Mouse (Mus musculus) left cerebral cortex, postnatal 14 days (tissue): Measurements from ENCODE around the gene Camk2d. TPM values are rescaled to one million over a fixed set of nuclear protein-coding genes. Genes with fewer than 3 reads are reported as not detected.
A peak's percentile ranks its signal among the peaks of the same experiment; 100 is the strongest.

Experiments used
- DNase-seq, 2 experiments: peaks; one replicate each; pipeline ENCODE4 v3.0.0; 2021 to 2022; ENCODE audit warnings: low spot score in 2 of 2, mixed read lengths in 1 of 2
- intact Hi-C: fragments of 180-260 bp; cut with DNase I; formaldehyde crosslinking; loops from one replicate; pipeline ENCODE4 v1.15.1; 2025
- total RNA-seq, 2 experiments: library from RNA; stranded (reverse); gene quantifications; 2 replicates each; pipeline ENCODE4 v1.2.3; 2021

The Camk2d gene
- total RNA-seq, 2 experiments from 2014 or later = 150 to 176 TPM

DNA sequence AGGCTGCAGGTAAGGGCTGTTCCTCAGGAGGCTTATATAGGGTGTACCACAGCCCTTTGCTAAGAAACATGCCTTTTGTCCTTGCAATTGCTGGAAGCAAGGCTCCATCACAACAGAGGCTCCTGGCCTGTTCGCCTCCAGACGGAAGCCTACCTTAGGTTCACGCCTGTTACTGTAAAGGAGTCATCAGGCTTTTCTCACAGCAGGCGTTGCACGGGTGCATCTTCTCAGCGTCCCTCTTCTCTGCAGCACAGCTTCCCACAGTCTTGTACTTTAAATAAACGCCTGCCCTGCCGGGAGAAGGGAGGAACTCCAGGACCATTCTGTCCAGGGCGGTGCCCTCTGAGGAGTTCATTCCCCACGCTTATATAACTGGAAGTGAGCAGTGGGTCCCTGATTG is 72.6 kb downstream of the Camk2d start:
- DNase-seq = no peak
- intact Hi-C loops = no loop called here

DNA sequence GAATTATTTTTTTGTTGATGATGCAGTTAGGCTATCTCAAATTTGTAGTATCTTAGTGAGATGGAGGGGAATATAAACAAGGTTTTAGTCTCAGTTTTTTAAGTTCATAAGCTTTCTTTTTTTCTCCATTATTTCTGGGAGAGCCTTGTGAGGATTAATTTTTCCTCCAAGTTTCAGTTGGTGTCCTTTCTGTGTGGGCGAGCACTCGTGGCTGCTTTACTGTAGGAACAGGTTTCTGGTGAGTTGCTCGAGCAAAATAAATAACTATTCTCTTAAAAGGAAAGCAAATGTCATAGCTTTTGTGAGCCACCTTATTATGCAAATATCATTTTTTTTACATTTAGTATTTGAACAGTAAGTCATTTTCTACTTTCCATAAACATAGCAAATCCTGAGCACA is 74.3 kb downstream of the Camk2d start:
- intact Hi-C loops = no loop called here
- no peak for DNase-seq

DNA sequence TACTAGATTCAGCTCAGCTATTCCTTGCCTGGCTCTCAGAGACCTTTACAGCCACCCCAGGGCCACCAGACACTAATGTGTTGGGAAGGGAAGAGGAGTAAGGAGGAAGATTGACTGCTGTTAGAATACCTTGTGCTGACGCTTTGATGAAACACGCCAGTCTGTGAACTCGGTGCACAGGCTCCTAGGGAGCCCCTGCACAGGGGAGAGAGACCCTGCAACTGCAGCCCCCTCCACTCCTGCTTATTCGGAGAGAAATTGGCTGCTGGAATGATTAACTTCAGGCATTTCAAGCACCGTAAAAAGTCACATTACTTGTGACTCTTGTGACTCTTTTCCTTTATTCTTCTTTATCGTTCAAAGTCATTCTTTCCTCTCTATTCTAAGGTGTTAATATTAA is 75.2 kb downstream of the Camk2d start:
- intact Hi-C loops = no loop called here
- DNase-seq = no peak

DNA sequence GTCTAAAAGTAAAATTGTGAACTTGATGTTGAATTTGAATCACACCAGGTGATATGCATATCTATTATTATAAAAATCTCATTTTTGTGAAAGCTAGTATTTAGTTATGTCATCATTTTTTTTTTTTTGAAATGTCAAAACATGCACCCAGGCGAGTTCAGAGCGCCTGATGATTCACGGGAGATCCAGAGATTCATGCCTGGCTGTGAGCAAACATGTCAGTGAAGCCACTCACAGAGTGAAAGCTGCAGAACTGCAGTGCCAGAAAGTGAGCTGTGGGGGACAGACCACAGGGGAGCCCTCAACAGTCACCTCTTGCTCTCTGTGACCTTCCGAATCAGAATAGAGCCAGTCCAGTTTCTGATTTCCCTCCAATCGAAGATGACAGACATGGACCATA is 84.9 kb downstream of the Camk2d start:
- intact Hi-C loops = no loop called here
- DNase-seq = no peak

DNA sequence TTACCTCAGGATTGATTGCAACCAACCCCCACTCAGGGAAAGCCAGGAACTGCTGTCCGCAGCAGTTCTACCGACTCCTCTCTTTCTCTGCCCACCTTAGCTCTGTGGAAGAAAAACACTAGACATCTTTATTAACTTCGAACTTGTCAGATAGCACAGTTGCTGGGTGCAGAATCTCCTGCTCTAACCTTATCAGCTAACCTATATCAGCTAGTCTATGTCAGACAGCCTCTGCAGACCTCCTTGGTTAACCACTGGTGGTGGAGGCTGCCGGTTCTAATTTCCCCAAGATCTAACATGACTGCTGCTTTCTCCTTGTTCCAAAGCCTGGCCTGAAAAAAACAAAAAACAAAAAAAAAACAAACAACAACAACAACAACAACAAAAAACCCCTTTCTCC is 85.9 kb downstream of the Camk2d start:
- no peak for DNase-seq
- intact Hi-C loops = no loop called here

DNA sequence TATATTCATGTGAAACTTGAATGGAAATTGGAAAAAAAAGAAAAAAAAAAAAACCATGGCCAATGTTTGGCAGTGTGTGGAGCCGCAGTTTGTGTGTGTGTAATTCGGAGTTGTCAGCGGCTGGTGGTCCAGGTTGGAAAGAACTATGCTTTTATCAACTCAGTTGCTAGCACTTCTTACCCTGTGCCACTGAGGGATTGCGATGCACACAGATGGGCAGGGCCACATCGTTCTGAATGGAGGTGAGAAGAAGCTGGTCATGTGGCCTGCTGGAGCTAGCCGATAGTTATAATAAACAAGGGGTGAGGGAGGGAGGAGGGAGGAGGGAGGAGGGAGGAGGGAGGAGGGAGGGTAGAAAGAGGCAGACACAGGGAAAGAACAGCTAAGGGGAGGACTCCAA is 89.3 kb downstream of the Camk2d start:
- intact Hi-C loops = no loop called here
- no peak for DNase-seq

DNA sequence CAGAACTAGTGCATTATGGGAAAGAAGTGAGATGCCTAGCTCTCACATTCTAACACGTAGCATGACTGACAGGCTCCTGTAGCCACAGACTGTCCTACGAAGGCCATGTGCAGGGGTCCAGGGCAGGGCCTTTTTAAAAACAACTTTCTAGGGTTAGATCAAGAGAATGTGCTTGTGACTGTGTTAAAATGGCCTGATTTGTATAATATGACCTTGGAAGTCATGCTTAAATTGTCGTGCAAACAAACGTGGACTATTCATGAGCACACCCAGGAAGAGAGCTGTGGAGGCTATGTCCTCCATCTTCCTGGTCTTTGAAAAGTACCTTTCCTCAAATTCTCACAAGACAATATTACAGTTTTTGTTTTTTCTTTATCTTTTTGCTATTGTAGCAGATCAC is 91.0 kb downstream of the Camk2d start:
- no peak for DNase-seq
- intact Hi-C loops = no loop called here

DNA sequence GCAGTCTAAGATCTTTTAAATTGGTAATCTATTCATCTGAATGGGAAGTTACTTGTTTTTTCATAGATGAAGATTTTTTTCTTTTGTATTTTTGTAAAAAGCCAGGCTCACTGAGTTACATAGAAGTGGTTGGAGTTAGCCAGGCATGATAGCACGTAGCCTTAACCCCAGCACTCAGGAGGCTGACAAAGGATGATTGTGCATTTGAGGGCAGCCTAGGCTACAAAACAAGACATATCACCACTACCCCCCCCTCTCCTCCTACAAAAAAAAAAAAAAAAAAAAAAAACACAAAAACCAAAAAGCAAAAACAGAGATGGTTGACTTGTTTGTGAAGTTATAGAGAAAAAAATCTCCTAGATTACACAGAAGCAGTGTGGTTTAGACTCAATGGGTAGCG is 92.4 kb downstream of the Camk2d start:
- DNase-seq = no peak
- intact Hi-C loops = no loop called here

DNA sequence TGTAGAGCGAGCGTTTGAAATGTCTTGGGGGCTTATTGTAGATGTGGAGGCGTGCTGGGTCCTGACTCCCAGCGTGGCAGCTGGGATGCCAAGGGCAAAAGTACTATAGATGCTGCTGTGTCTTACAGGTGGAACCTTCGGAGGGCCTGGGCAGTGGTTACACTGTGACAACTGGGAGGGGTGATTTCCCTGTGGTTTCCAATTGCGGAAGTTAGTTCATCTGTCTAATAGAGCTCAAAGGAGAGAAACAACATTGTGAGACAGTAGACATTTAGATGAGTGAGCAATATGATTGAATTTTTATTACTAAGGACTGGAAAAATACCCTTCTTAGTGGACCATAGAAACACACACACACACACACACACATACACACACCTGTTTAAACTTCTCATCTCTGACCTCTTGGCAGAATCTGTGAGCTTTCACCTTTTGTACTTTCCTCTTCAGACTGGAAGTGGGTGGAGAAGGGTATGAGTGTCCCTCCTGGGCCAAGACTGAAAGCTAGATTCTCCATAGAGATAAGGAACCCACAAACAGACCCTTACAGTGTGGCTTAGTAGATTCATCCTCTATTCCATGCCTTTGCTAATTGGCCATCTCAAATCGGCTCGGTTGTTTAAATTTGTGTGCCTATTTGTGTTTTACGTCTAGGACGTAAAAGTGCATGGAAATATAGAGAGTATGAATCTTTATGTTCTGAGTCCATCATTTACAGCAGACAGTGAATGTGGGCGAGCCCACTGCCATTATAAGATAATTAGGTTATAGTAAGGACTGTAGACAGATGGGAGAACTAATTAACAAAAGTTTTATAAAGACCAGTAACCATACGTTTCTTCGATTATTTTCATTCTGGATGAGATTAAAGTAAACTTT is 94.8 kb downstream of the Camk2d start:
- no peak for DNase-seq
- intact Hi-C loops = no loop called here

DNA sequence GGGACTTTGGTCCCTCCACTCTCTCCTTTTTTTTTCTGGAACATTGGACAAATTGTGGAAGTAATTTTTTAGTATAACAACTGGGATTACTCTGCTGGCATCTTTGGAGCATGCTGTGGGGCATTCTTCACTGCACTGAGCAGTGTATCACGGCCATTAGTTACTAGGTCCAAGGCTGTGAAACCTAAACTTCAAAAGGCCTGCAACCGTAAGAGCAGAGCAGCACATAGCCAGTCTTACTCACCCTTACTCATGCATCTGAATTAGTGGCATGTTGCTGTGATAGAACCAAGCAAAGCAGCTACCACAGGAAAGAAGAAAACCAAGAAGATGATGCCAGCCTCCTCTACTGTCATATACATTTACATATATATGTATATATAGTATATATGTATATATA is 95.5 kb downstream of the Camk2d start:
- intact Hi-C loops = no loop called here
- DNase-seq = no peak

DNA sequence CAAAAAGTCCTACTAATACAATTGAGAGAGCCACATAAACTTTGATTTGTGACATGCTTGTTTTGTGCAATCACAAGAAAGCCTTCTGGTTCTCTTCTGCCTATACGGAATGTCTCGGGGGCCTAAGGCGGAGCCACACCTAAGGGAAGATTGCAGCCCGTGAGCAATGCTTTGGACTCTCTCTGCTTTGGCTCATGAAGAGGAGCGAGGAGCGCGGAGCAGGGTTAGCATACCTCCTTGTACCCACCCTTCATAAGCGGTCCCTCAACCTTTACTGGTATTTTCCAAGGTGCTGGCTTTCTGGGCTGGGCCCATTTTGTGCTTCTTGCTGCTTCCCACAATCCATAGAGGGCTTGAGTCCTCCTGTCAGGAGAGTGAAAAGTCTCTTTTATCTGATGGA is 96.7 kb downstream of the Camk2d start:
- DNase-seq = no peak
- intact Hi-C loops = no loop called here

DNA sequence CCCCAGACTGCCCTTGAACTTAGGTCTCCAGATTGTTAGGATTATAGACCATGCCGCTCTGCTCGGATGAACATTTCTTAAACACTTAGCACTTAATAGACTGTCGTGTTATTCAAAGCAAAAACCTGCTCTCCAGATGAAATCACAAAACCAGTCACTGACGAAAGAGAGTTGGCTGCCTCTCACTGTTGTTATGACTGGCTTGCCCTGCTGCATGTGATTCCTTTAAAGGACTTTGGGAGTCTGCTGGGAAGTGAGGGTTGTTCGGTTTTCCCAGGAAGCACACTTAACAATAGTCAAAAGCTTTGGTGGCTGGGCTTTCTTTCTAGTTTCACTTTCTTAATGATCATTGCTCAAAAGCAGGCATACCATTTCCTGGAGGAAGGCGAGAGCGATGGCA is 97.2 kb downstream of the Camk2d start:
- no peak for DNase-seq
- intact Hi-C loops = no loop called here

DNA sequence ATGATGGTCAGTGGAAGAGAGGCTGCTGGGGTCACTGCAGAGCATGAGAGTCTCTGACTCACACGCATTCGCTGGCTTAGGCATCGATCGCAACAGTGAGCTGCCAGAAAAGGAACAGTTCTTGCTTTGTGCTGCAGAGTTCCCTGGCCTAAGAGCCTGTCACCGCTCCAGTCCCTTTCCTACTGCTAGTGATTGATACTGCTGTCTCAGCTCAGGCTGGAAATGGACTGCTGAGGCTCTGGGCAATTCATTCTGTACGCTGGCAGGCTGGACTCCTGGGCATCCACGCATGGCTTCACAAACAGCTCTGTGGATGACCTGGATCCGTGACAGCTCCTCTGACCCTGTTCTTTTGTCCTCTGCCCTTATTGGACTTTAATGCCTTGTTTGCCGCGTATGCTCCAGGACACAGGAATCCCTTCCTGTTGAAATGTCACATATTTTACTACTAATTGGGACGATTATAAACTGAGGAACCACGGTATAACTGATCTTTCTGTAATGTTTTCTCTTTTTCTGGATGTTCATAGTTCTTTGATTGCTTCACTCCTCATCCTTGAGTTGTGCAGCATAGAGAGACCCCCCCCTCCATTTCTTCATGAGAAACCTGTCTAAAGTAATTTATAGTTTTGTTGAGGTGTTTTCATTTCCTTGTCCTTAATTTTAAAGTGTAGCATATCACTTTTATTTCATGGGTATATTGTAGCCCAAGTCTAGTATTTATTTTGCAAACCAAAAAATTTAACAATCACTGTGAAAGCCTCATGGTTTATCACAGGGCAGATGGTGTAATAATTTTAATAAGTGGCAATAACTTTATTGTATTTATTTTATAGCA is 99.6 kb downstream of the Camk2d start:
- intact Hi-C loops = no loop called here
- DNase-seq = peak; percentile 59 to 76

DNA sequence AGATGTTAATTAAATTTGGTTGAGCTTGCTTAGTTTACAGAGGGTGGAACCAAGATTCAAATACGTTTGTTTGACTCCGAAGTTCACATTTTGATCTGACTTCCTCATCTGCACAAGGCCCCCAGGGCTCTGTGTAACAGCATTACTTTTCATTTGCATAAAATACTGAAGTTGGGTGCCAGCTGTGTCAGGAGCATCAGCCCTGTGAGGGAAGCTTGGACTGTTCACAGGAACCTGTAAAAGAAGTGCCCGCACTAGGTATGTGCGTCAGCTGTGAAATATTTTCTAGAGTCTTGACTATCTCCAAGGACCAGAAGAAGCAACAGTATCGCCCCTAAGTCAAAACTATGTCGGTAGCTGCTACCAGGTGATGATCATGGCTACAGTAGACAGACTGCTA is 100.5 kb downstream of the Camk2d start:
- DNase-seq = no peak
- intact Hi-C loops = no loop called here

DNA sequence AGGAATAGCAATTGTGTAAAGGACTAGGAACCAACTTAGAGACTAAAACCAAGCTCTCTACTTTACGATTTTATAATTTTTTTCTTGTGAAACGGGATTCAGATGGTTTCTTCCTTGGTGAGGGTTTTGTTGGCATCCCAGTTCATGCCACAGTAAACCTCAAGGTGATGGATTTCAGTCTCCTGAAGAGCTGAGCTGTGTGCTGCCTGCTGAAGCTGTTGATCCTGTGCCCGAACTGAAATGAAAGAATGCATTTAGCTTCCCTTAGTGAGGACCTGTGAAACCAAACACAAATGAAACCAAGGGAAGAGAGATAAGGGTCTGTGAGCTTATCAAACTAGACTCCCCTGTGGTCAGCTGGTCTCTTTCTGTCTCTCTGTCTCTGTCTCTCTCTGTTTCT is 103.6 kb downstream of the Camk2d start:
- DNase-seq = no peak
- intact Hi-C loops = no loop called here

DNA sequence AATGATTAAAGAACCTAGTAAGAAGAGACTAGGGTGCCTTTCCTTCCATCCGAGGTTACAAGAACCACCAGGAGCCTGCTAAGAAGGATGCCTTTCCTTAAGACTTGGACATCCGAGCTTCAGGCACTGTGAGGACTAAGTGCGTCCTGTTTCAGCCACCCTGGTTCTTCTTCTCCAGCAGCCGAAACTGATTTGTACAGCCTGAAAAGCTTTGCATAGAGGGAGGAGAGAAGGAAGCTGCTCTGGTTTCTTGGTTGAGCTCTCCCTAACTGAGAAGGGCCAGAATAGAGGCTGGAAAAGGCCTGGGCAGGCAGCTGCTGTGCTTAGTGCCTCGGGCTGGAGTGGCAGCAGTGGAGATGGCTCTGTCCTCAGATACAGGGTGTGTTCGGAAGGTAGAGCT is 105.0 kb downstream of the Camk2d start:
- no peak for DNase-seq
- intact Hi-C loops = no loop called here

DNA sequence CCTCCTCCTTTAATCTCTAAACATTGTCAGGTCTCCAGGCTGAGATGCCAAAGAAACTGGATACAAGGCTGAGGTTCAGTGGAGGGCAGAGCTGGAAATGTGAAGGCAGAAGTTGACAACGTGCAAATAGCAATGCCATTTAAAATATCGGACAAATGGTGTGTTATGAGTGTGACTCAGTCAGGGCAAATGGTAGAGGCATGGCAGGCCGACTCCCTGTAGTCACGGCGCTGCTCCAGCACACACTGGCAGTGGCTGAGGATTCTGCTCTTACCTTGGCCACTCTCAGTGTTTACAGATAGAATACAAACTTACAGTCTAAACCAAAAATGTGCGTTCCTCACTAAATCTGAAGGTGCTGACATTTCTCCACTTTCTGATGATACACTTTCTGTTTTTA is 105.5 kb downstream of the Camk2d start:
- DNase-seq = no peak
- intact Hi-C loops = no loop called here

DNA sequence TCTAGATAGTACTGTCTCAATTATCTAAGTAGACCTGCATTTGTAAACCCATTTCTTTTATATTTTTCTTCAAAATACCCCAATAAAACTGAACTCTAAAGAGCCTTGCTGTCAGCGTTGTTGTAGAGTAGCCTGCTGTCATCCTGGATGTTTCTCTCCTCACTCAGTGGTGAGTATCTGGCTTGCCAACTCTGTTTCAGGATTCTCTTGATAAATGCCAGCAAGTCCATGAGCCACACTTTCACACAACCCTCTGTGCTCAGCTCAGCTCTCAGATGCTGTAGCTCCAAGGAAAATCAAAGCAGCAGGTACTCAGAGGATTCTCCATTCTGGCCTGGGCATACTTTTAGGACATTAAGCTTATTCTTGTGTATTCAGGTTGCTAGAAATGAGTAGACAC is 109.4 kb downstream of the Camk2d start:
- DNase-seq = no peak
- intact Hi-C loops = no loop called here

DNA sequence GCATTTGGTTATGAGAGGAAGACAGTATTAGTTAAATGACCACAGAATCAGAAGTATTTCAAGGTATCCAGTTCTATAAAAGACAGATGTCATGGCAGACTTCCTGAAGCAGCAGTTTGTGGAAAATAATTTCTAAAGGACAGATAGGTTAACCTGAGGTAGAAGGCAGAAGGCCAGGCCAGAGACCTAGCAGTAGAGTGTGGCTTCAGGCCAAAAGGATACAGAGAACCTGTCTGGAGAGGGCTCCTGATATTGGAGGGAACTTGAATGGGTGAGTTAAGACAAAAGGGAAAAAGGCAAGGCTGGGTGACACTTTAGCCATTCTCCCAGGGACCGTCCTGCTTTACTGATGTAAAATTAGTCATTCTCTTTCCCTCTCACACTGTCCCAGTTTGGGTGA is 118.2 kb downstream of the Camk2d start:
- intact Hi-C loops = no loop called here
- no peak for DNase-seq

DNA sequence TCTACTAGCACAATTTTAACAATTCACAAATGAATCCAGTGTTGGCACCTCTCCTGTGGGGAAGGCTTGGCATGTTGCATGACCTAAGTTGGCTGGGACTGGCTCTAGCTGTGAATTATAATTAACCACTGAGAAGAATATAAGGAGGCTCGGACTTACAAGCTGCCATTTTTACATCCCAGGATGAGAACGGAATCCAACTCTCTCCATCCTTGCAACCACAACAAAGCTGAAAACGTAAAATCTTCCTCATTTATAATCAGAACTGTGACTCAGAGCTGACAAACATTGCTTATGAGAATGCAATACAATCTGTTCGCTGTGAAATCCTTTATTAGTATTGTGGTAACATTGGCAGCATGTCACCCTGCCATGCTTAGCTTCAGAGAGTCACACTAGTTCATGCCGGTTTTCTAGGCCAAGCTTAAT is 126.9 kb downstream of the Camk2d start:
- intact Hi-C loops = no loop called here
- peak; percentile 26 to 40 for DNase-seq

DNA sequence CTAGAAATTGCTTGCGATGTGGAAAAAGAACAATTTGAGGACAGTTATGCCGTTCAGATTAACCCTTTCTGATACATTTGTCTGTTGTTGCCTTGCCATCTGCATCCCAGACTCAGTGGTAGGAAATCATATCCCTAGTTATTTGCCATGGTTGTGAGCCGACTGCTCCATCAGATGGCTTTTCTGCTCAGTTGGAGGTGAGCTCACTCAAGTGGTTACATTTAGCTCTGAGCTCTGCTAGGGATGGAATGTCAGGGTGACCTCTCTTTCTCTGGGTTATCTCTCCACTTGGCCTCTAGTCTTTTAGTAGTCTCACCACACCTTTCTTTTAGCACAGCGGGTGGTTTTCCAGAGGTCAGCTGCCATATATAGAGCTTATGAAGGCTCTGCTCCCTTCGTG is 127.4 kb downstream of the Camk2d start:
- intact Hi-C loops = no loop called here
- DNase-seq = no peak
